29 mouse cellular contexts compared by ENCODE assay signal in genomic region chr9:106778319-106778718, GRCm38 (mm10). TPM values are rescaled to one million over a fixed set of nuclear protein-coding genes. Genes with fewer than 3 reads are reported as not detected.
DNase-seq lines count a peak whose midpoint lies in the region; ATAC-seq and TF ChIP-seq lines count a peak whose summit lies in the region.
"Had no signal": no experiment of that assay in that cellular context is flagged by ENCODE, and none has a peak within 500 bp of the region (broad histone marks: within the 10 kb centered on the region; RNA-seq: fewer than 3 reads in every experiment).

No protein-coding gene starts in this region.

- in situ Hi-C loops in CH12.LX (cut with MboI; ENCODE audit: low pct_ligation_motif_present, low pct_unique_long_range_greater_than_20kb, low sequenced_read_pairs) = no loop called here

- DNase-seq in A20 (ENCODE audit: low read depth, low spot score) (peak; percentile 85), CH12.LX (ENCODE audit: extremely low read depth) (peak; percentile 71)
- DNase-seq in splenic B cell, adult 2 months (ENCODE audit: low read depth, low spot score) = peak; percentile 8
- no peak for DNase-seq in spleen, adult 12 weeks (ENCODE audit: low spot score)
- DNase-seq in adrenal gland, postnatal 36 days = no peak
- DNase-seq: adrenal gland, postnatal 10 days; cerebellum, adult 2 months; cerebellum, adult 9-11 months; cerebellum, postnatal 25 days; embryo, embryonic 11 days; gastrocnemius, postnatal 10 days; gastrocnemius, postnatal 36 days; heart, adult 18-20 months; heart, postnatal 14 days; heart, postnatal 4 days had no signal

- peaks cover 7 to 45% of the 10 kb centered on the region in 2 experiments; a peak in 3 of 4 replicates for H3K4me1 ChIP-seq in CH12.LX (ENCODE audit: control insufficient read depth in 1 of 2, insufficient read depth in 2 of 2)
- H3K4me1 ChIP-seq: embryonic facial prominence, embryonic 13.5 days; forebrain, embryonic 12.5 days; forebrain, embryonic 15.5 days had no signal

- peaks cover 0 to 6% of the 10 kb centered on the region in 2 experiments for H3K36me3 ChIP-seq in CH12.LX (replicated peaks in 1 of 2; ENCODE audit: control insufficient read depth in 1 of 2, insufficient read depth in 1 of 2, low read length in 1 of 2)
- no peaks in the 10 kb centered on the region for H3K36me3 ChIP-seq in splenic B cell, adult 2 months (ENCODE audit: control insufficient read depth, insufficient read depth, low read length, poor library complexity, severe bottlenecking)
- H3K36me3 ChIP-seq: embryonic facial prominence, embryonic 10.5 days; embryonic facial prominence, embryonic 13.5 days; forebrain, embryonic 12.5 days; forebrain, embryonic 15.5 days; heart, embryonic 10.5 days; heart, embryonic 13.5 days had no signal

- H3K79me2 ChIP-seq in CH12.LX (replicated peaks; ENCODE audit: control insufficient read depth, extremely low read depth, insufficient read depth, poor library complexity, severe bottlenecking) = peaks cover 22% of the 10 kb centered on the region; the same call in 1 of the 2 replicates

- H3K4me3 ChIP-seq in CH12.LX (replicated peaks in 1 of 3; ENCODE audit: low read depth in 2 of 3, low read length in 2 of 3, poor library complexity in 1 of 3) = no peak overlapping the region
- H3K4me3 ChIP-seq: embryonic facial prominence, embryonic 10.5 days; embryonic facial prominence, embryonic 13.5 days; erythroblast, embryonic 14.5 days; forebrain, embryonic 12.5 days; forebrain, embryonic 15.5 days; heart, embryonic 10.5 days; heart, embryonic 13.5 days had no signal

- no peak for TF ChIP-seq CTCF in CH12.LX (conservative IDR thresholded peaks at IDR 0.05 in 1 of 2, IDR thresholded peaks at IDR 0.05 in 1 of 2; ENCODE audit: low read depth in 2 of 2, low read length in 2 of 2)

- no peak for TF ChIP-seq POLR2A in CH12.LX (IDR thresholded peaks at IDR 0.05; ENCODE audit: low read depth, low read length)

- H3K4me2 ChIP-seq in CH12.LX (ENCODE audit: insufficient read depth, low read depth, poor library complexity, severe bottlenecking) = peak overlapping the region; percentile 17; the same call in 1 of the 2 replicates
- H3K4me2 ChIP-seq: embryonic facial prominence, embryonic 13.5 days; forebrain, embryonic 12.5 days; forebrain, embryonic 15.5 days; heart, embryonic 13.5 days; hindbrain, embryonic 14.5 days had no signal

- dilution Hi-C loops in CH12.LX (cut with MboI; ENCODE audit: extremely low pct_ligation_motif_present, extremely low pct_unique_long_range_greater_than_20kb, low sequenced_read_pairs) = loop anchor here (25.0 kb wide), 1 partner anchor 91 kb away; the partner anchor contains the start of gene Tex264

- peak; percentile 89 for TF ChIP-seq EP300 in CH12.LX (IDR thresholded peaks at IDR 0.05; ENCODE audit: low read length)

- H3K27me3 ChIP-seq in CH12.LX (replicated peaks) = no peaks in the 10 kb centered on the region
- no peaks in the 10 kb centered on the region for H3K27me3 ChIP-seq in splenic B cell, adult 2 months (ENCODE audit: control insufficient read depth, insufficient read depth, low read length, poor library complexity, severe bottlenecking)
- H3K27me3 ChIP-seq: embryonic facial prominence, embryonic 13.5 days; forebrain, embryonic 12.5 days; forebrain, embryonic 15.5 days; heart, embryonic 13.5 days; Patski had no signal

- H3K9me3 ChIP-seq in CH12.LX (replicated peaks; ENCODE audit: low read length) = no peaks in the 10 kb centered on the region
- H3K9me3 ChIP-seq: embryonic facial prominence, embryonic 10.5 days; embryonic facial prominence, embryonic 13.5 days; forebrain, embryonic 12.5 days; forebrain, embryonic 15.5 days; G1E; heart, embryonic 10.5 days; heart, embryonic 13.5 days had no signal

- no peak overlapping the region for H3K9ac ChIP-seq in CH12.LX (ENCODE audit: insufficient read depth, low read depth)
- H3K9ac ChIP-seq: embryonic facial prominence, embryonic 13.5 days; forebrain, embryonic 12.5 days; forebrain, embryonic 15.5 days; heart, embryonic 13.5 days; hindbrain, embryonic 14.5 days had no signal

- ATAC-seq in granulocyte monocyte progenitor cell, adult 5-6 weeks (replicated peaks; ENCODE audit: poor library complexity, severe bottlenecking) = peak; percentile 85
- ATAC-seq: forebrain, embryonic 15.5 days; hindbrain, postnatal 0 days; inflammation-experienced regulatory T-cells, adult 6 months; intestine, embryonic 16.5 days; Patski had no signal

- TF ChIP-seq RAD21 in CH12.LX (IDR thresholded peaks at IDR 0.05; ENCODE audit: low read depth, low read length) = no peak

- H3K27ac ChIP-seq in CH12.LX (ENCODE audit: insufficient read depth, low read depth) = no peak overlapping the region
- H3K27ac ChIP-seq: embryonic facial prominence, embryonic 10.5 days; embryonic facial prominence, embryonic 13.5 days; forebrain, embryonic 12.5 days; forebrain, embryonic 15.5 days; heart, embryonic 10.5 days; heart, embryonic 13.5 days; hindbrain, embryonic 14.5 days; hindbrain, postnatal 0 days had no signal

TF ChIP-seq in CH12.LX, 34 proteins besides CTCF, POLR2A, EP300 and RAD21:
- TF ChIP-seq CHD2 (IDR thresholded peaks at IDR 0.05; ENCODE audit: low read length) (peak; percentile 56; the same call in 1 of the 2 replicates), MEF2A (IDR thresholded peaks at IDR 0.05; ENCODE audit: borderline replicate concordance, low read depth, low read length) (peak; percentile 70; the same call in 1 of the 2 replicates), IRF4 (IDR thresholded peaks at IDR 0.05; ENCODE audit: low read depth, low read length) (peak; percentile 84), MYC (IDR thresholded peaks at IDR 0.05; ENCODE audit: low read depth, low read length) (no peak), ETS1 (conservative IDR thresholded peaks at IDR 0.05; ENCODE audit: low read depth, low read length) (peak; percentile 24; the same call in 1 of the 2 replicates), CHD1 (IDR thresholded peaks at IDR 0.05; ENCODE audit: low read depth, low read length) (no peak), BHLHE40 (IDR thresholded peaks at IDR 0.05; ENCODE audit: low read depth, low read length) (peak; percentile 23; the same call in 1 of the 2 replicates), TCF12 (IDR thresholded peaks at IDR 0.05; ENCODE audit: low read depth, low read length) (peak; percentile 70; the same call in 1 of the 2 replicates)

RNA-seq across cellular contexts. Expression of gene Rad54l2, which starts 10.7 kb away (rescaled TPM):
- total RNA-seq in CH12.LX (2012; rRNA removed) (11.5 and 11.6 TPM in 2 replicates), CH12.LX (2014; rRNA removed) (7.1 and 7.2 TPM in 2 replicates)
- 13.3 and 16.5 TPM in 2 replicates for polyA plus RNA-seq in CH12.LX (2012; ENCODE audit: insufficient read length, low read depth)
- total RNA-seq in granulocyte monocyte progenitor cell, adult 5-6 weeks (2014; fragmentation: Nextera tagmentation) = 11.9 and 13.2 TPM in 2 replicates
- 11.4 and 24.9 TPM in 2 replicates for total RNA-seq in granulocyte monocyte progenitor cell, adult 5-6 weeks (2017)
- 10 to 100 TPM; 20.4 to 25.2 TPM for total RNA-seq in adrenal gland, postnatal 36 days (2021)

RNA-seq across cellular contexts. Expression of gene Dcaf1, which starts 43.4 kb away (rescaled TPM):
- total RNA-seq in CH12.LX (2012; rRNA removed) (43.9 and 48.5 TPM in 2 replicates), CH12.LX (2014; rRNA removed) (40.9 and 44.9 TPM in 2 replicates)
- 36.1 and 42.9 TPM in 2 replicates for polyA plus RNA-seq in CH12.LX (2012; ENCODE audit: insufficient read length, low read depth)
- total RNA-seq in granulocyte monocyte progenitor cell, adult 5-6 weeks (2014; fragmentation: Nextera tagmentation) = 35.2 and 55.7 TPM in 2 replicates
- total RNA-seq in granulocyte monocyte progenitor cell, adult 5-6 weeks (2017) = 51.8 and 62.1 TPM in 2 replicates
- 10 to 100 TPM; 32.8 to 34.5 TPM for total RNA-seq in adrenal gland, postnatal 36 days (2021)

Comparison
In these comparisons a context has a peak if more than half of its experiments do, and no peak if none do; other contexts are left out.
1. DNase-seq: peak in A20 (single experiment), CH12.LX (single experiment) and splenic B cell, adult 2 months (single experiment); none in spleen, adult 12 weeks (single experiment) and adrenal gland, postnatal 36 days (0 of 2).